Mouse (Mus musculus): ENCODE measurements around the gene Rprml. TPM values are rescaled to one million over a fixed set of nuclear protein-coding genes. Genes with fewer than 3 reads are reported as not detected.
A peak's percentile ranks its signal among the peaks of the same experiment; 100 is the strongest.

Gene Rprml
- polyA plus RNA-seq, 1 experiment from 2014 or later = 0.22 TPM

DNA sequence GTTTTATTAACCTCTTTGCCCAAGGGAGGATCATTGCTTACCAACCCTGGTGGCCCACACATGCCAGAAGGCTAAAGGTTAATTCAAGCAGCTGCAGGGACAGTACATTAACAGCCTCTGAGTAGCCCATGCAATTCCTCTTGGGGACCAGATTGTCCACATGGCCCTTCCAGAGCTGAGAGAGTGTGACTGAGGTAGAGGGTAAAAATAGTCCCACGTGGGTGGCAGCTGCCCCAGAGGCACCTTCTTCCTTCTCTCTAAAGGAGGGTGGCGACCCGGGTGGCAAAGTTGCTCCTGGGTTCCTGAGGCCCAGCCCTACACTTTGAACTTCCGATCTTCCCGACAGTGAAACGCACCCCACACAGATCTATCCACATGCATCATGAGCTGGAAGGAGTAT is 3.1 kb upstream of the Rprml start:
- Histone ChIP-seq H3K4me2 (replicated peaks) (no peak overlapping the region), H3K27ac (no peak overlapping the region), H3K36me3 (no peaks in the 10 kb centered on the region), H3K4me3 (replicated peaks) (no peak overlapping the region), H3K9me3 (no peaks in the 10 kb centered on the region), H3K27me3 (peaks cover 59% of the 10 kb centered on the region), H3K4me1 (replicated peaks) (peaks cover 20% of the 10 kb centered on the region), H3K9ac (replicated peaks) (no peak overlapping the region)
- ATAC-seq = no peak
- 87% methylated on average over 6 of the region's 6 CpGs for WGBS

DNA sequence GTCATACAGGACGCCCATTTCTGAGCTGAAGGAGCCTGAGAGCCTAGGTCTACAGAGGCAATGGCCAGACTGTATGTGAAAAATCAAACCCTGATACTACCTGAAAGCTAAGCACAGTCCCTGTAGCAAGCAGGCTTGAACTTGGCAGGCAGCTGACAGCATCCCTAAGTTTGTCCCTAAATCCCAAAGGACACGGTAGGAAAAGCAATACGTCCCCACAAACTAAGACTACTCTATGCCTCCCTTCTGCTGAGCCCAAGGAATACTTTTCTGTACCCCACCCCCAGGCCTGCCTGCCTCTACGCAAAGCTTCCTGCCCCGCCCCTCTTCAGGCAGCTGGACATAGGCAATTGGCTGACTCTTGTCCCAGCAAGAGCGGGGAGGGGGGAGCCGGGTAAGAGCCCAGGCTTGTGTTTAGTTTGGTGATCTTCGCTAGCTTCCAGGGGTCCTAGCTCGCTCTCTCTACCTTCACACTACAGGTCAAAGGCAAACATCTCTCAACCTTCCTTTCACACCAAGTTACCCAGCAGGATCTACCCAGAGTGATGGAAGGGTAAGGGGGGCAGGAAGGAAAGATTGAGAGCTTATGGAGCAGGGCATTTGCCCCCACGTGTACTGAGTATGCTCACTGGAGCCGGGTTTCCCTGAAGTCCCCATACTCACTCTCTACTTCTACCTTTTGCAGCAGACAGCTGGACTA is 1.3 kb upstream of the Rprml start:
- H3K9ac ChIP-seq (replicated peaks) = no peak overlapping the region
- WGBS = 9% methylated on average over 11 of the region's 11 CpGs
- no peak overlapping the region for H3K27ac ChIP-seq
- H3K36me3 ChIP-seq = no peaks in the 10 kb centered on the region
- ATAC-seq = no peak
- peaks cover 75% of the 10 kb centered on the region for H3K27me3 ChIP-seq
- no peaks in the 10 kb centered on the region for H3K9me3 ChIP-seq
- peaks cover 20% of the 10 kb centered on the region for H3K4me1 ChIP-seq (replicated peaks)
- no peak overlapping the region for H3K4me3 ChIP-seq (replicated peaks)
- no peak overlapping the region for H3K4me2 ChIP-seq (replicated peaks)

DNA sequence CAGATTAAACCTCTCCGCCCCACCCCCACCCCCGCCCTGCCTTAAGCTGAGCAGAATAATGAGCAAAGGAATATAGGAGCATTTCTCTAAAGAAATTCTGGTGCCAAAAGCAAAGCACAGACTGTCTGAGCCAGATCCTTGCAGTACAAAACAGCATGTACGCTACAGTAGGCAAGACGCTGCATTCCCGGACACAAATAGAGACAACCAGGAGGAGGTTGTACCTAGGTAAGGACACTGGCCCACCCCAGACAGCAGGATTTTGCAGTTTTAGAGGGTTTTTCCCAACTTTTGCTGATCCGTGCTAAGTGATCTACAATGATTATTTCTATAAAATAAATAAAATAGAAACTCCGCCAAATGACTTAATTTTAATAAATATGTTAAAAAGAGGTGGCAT is 714 bp upstream of the Rprml start:
- peaks cover 81% of the 10 kb centered on the region for H3K27me3 ChIP-seq

DNA sequence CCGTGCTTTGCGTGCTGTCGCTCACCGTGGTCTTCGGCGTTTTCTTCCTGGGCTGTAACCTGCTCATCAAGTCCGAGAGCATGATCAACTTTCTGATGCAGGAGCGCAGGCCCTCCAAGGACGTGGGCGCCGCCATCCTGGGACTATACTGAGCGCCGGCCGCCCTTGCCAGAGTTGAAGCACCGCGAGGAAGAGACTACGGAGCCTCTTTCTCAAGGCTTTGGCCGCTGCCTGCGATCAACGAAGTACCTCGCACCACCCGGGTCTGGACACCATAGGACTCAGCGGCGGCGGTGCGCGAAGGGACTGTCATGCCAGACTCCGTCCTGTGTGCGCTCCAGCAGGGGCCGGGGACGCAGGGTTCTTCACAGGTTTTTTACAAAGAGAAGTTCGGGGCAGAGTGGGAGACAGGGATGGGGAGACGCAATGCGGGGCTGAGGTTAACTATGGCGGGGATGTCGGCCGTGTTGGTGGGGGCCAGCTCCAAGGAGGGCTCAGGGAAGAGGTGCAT is 668 bp downstream of the Rprml start:
- Histone ChIP-seq H3K27me3 (peaks cover 94% of the 10 kb centered on the region), H3K4me1 (replicated peaks) (peaks cover 20% of the 10 kb centered on the region), H3K9me3 (no peaks in the 10 kb centered on the region), H3K27ac (no peak overlapping the region), H3K4me2 (replicated peaks) (peak overlapping the region; percentile 62), H3K9ac (replicated peaks) (no peak overlapping the region; the same call in 1 of the 2 replicates), H3K4me3 (replicated peaks) (peak overlapping the region; percentile 39), H3K36me3 (no peaks in the 10 kb centered on the region)
- ATAC-seq = no peak
- under 1% methylated on average over 37 of the region's 37 CpGs for WGBS

More for the DNA sequence above, 714 bp upstream of the Rprml start:
- H3K4me2 ChIP-seq (replicated peaks) = no peak overlapping the region
- 24% methylated on average over 7 of the region's 7 CpGs for WGBS
- no peaks in the 10 kb centered on the region for H3K9me3 ChIP-seq
- H3K4me1 ChIP-seq (replicated peaks) = peaks cover 20% of the 10 kb centered on the region
- H3K4me3 ChIP-seq (replicated peaks) = no peak overlapping the region
- H3K9ac ChIP-seq (replicated peaks) = no peak overlapping the region
- H3K27ac ChIP-seq = no peak overlapping the region
- no peaks in the 10 kb centered on the region for H3K36me3 ChIP-seq
- ATAC-seq = no peak

GRCm38 (mm10) chr11:103651426-103651825 is 2.1 kb downstream of the Rprml start:
- Histone ChIP-seq H3K9ac (replicated peaks) (no peak overlapping the region), H3K4me1 (replicated peaks) (peaks cover 25% of the 10 kb centered on the region), H3K9me3 (no peaks in the 10 kb centered on the region), H3K27ac (no peak overlapping the region), H3K27me3 (peaks cover 98% of the 10 kb centered on the region), H3K36me3 (no peaks in the 10 kb centered on the region), H3K4me3 (replicated peaks) (no peak overlapping the region), H3K4me2 (replicated peaks) (no peak overlapping the region)
- WGBS = 83% methylated on average over 6 of the region's 6 CpGs
- ATAC-seq = no peak

GRCm38 (mm10) chr11:103653359-103653965 is 4.1 kb downstream of the Rprml start:
- no peak overlapping the region for H3K4me2 ChIP-seq (replicated peaks)
- no peak for ATAC-seq
- H3K9me3 ChIP-seq = no peaks in the 10 kb centered on the region
- H3K9ac ChIP-seq (replicated peaks) = no peak overlapping the region
- peaks cover 21% of the 10 kb centered on the region for H3K4me1 ChIP-seq (replicated peaks)
- H3K27me3 ChIP-seq = peaks cover 91% of the 10 kb centered on the region
- H3K27ac ChIP-seq = no peak overlapping the region
- H3K36me3 ChIP-seq = no peaks in the 10 kb centered on the region
- WGBS = 78% methylated on average over 10 of the region's 10 CpGs
- no peak overlapping the region for H3K4me3 ChIP-seq (replicated peaks)

DNA sequence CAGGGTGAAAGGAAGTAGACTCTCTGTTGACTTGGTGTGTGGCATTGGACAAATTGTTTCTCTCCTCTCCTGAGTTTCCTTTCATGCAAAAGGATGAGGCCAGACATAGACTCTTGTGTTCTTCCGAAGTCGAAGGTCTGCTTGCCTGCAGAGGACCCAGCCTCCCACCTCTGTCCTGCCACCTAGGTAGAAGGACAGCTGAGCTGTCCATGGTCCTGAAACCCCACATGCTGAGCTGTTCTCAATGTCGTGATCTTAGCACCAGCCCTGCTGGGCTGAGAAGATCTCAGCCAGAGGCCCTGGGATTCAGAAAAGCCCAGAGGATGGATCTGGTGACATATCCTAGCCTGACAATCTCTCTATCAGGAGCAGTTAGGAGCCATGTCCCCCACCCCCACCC is 7.2 kb downstream of the Rprml start:
- H3K27ac ChIP-seq = no peak overlapping the region
- H3K27me3 ChIP-seq = peaks cover 60% of the 10 kb centered on the region
- H3K4me1 ChIP-seq (replicated peaks) = 0 out of 2 replicates have a peak, but pooled peaks cover 5% of the 10 kb centered on the region
- no peak overlapping the region for H3K9ac ChIP-seq (replicated peaks)
- WGBS = 14% methylated on average over 3 of the region's 3 CpGs
- H3K4me3 ChIP-seq (replicated peaks) = no peak overlapping the region
- no peaks in the 10 kb centered on the region for H3K36me3 ChIP-seq
- ATAC-seq = no peak
- no peak overlapping the region for H3K4me2 ChIP-seq (replicated peaks)
- H3K9me3 ChIP-seq = no peaks in the 10 kb centered on the region

DNA sequence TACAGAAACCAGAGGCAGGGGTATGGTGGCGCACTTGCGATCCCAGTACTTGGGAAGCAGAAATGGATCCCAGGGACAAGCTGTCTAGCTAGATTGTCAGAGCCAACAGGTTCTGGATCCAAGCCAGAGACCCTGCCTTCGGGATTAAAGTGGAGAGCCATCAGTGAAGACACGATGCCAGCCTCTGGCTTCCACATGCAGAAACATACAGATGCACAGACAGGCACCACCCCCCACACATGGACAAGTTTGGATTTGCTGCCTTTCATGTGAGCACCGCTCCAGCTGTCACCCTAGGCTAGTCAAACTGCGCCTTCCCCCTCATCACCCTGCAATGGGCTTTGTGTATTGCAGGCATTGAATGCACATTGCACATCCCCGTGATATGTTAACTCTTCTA is 8.8 kb downstream of the Rprml start:
- H3K4me1 ChIP-seq (replicated peaks) = 0 out of 2 replicates have a peak, but pooled peaks cover 5% of the 10 kb centered on the region
- no peaks in the 10 kb centered on the region for H3K9me3 ChIP-seq
- no peaks in the 10 kb centered on the region for H3K36me3 ChIP-seq
- no peak overlapping the region for H3K4me2 ChIP-seq (replicated peaks)
- no peak overlapping the region for H3K4me3 ChIP-seq (replicated peaks)
- H3K27me3 ChIP-seq = peaks cover 45% of the 10 kb centered on the region
- ATAC-seq = no peak
- no peak overlapping the region for H3K9ac ChIP-seq (replicated peaks)
- no peak overlapping the region for H3K27ac ChIP-seq
- WGBS = 77% methylated on average over 7 of the region's 7 CpGs

- no peak for ATAC-seq
- H3K27ac ChIP-seq = no peak overlapping the region
- H3K9ac ChIP-seq (replicated peaks) = no peak overlapping the region
- no peaks in the 10 kb centered on the region for H3K9me3 ChIP-seq
- no peak overlapping the region for H3K4me2 ChIP-seq (replicated peaks)
- 78% methylated on average over 4 of the region's 4 CpGs for WGBS
- no peak overlapping the region for H3K4me3 ChIP-seq (replicated peaks)
- H3K36me3 ChIP-seq = no peaks in the 10 kb centered on the region
- H3K4me1 ChIP-seq (replicated peaks) = peaks cover 19% of the 10 kb centered on the region
- peaks cover 16% of the 10 kb centered on the region; the same call in 1 of the 2 replicates for H3K27me3 ChIP-seq
Measured at GRCm38 (mm10) chr11:103661863-103662262, 12.5 kb downstream of the Rprml start.

- no peak overlapping the region for H3K9ac ChIP-seq (replicated peaks)
- no peak overlapping the region for H3K4me2 ChIP-seq (replicated peaks)
- H3K27ac ChIP-seq = no peak overlapping the region
- H3K4me3 ChIP-seq (replicated peaks) = no peak overlapping the region
- WGBS = 81% methylated on average over 5 of the region's 5 CpGs
- H3K36me3 ChIP-seq = no peaks in the 10 kb centered on the region
- ATAC-seq = no peak
- no peaks in the 10 kb centered on the region for H3K9me3 ChIP-seq
- H3K27me3 ChIP-seq = peaks cover 11% of the 10 kb centered on the region
- peaks cover 26% of the 10 kb centered on the region for H3K4me1 ChIP-seq (replicated peaks)
Measured at GRCm38 (mm10) chr11:103662546-103662945, 13.2 kb downstream of the Rprml start.

GRCm38 (mm10) chr11:103663119-103663518 is 13.7 kb downstream of the Rprml start:
- peaks cover 9% of the 10 kb centered on the region; the same call in 1 of the 2 replicates for H3K27me3 ChIP-seq

DNA sequence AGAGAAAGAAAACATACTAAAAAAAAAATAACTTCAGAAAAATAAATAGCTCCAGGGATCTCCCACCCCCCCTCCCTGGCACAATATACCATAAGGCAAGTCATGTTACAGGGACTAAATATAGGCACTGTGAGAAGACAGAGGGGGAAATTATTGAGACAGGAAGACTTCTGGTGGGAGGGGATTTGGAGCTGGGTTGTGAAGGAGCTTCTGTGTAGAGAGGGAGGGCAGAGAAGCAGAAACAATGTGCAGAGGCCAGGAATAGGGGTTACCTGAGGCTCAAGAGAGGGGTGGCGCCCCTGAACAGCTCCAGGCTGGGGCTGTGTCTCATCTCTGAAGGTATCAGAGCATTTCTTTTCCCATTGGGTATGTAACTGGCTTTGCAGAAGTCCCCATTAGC is 16.3 kb downstream of the Rprml start:
- WGBS = 32% methylated on average over 1 of the region's 1 CpGs
- Histone ChIP-seq H3K9ac (replicated peaks) (no peak overlapping the region), H3K4me2 (replicated peaks) (peak overlapping the region; percentile 19; the same call in 1 of the 2 replicates), H3K36me3 (no peaks in the 10 kb centered on the region), H3K4me3 (replicated peaks) (no peak overlapping the region), H3K27ac (peak overlapping the region; percentile 44), H3K27me3 (peaks cover 9% of the 10 kb centered on the region; the same call in 1 of the 2 replicates), H3K9me3 (no peaks in the 10 kb centered on the region), H3K4me1 (replicated peaks) (peaks cover 27% of the 10 kb centered on the region)
- no peak for ATAC-seq

More at GRCm38 (mm10) chr11:103663119-103663518, 13.7 kb downstream of the Rprml start:
- ATAC-seq = no peak
- H3K9me3 ChIP-seq = no peaks in the 10 kb centered on the region
- peaks cover 27% of the 10 kb centered on the region for H3K4me1 ChIP-seq (replicated peaks)
- no peak overlapping the region for H3K4me3 ChIP-seq (replicated peaks)
- no peaks in the 10 kb centered on the region for H3K36me3 ChIP-seq
- no peak overlapping the region for H3K27ac ChIP-seq
- no peak overlapping the region for H3K4me2 ChIP-seq (replicated peaks)
- WGBS = 89% methylated on average over 8 of the region's 8 CpGs
- no peak overlapping the region for H3K9ac ChIP-seq (replicated peaks)
